Mouse (Mus musculus) stomach, postnatal 0 days (tissue): ENCODE measurements around the gene Adipor2. TPM values are rescaled to one million over a fixed set of nuclear protein-coding genes. Genes with fewer than 3 reads are reported as not detected.
A peak's percentile ranks its signal among the peaks of the same experiment; 100 is the strongest.
"Not testable (repeated sequence)": the region's sequence is repeated elsewhere in the genome, so short reads cannot be mapped to it uniquely, and the experiment has no call there.

Experiments
- ATAC-seq: fragments of 200-750 bp; cut with Nextera tagmentation; 2 replicates; pipeline ENCODE4 v1.8.0; 2017; ENCODE audit not compliant: low FRiP score, low TSS enrichment
- DNase-seq: peaks from one replicate; pipeline ENCODE4 v3.0.0-alpha.2; 2016; ENCODE audit warnings: low spot score
- H3K27ac ChIP-seq: fragments of 300-500 bp; sonication (generic); replicated peaks from 2 replicates; pipeline ENCODE4 v1.5.1; 2014; ENCODE audit warnings: mild to moderate bottlenecking, control low read depth
- H3K27me3 ChIP-seq: fragments of 300-500 bp; sonication (generic); 2 replicates; pipeline ENCODE4 v1.6.1; 2014; ENCODE audit warnings: low read length; ENCODE audit not compliant: control insufficient read depth, insufficient read depth
- H3K36me3 ChIP-seq: fragments of 300-500 bp; sonication (generic); 2 replicates; pipeline ENCODE4 v1.6.1; 2014; ENCODE audit warnings: low read length, mixed read lengths; ENCODE audit not compliant: control insufficient read depth, insufficient read depth
- H3K4me1 ChIP-seq: fragments of 300-500 bp; sonication (generic); replicated peaks from 2 replicates; pipeline ENCODE4 v1.6.1; 2014; ENCODE audit warnings: antibody characterized with exemption; ENCODE audit not compliant: control insufficient read depth, insufficient read depth
- H3K4me2 ChIP-seq: fragments of 300-500 bp; sonication (generic); replicated peaks from 2 replicates; pipeline ENCODE4 v1.6.1; 2014; ENCODE audit warnings: low read depth, mild to moderate bottlenecking, control low read depth, moderate library complexity
- H3K4me3 ChIP-seq: fragments of 300-500 bp; sonication (generic); 2 replicates; pipeline ENCODE4 v1.5.1; 2014; ENCODE audit warnings: low read depth, low read length, control low read depth
- H3K9ac ChIP-seq: fragments of 300-500 bp; sonication (generic); 2 replicates; pipeline ENCODE4 v1.6.1; 2014; ENCODE audit warnings: mild to moderate bottlenecking, low read length, control low read depth, mixed read lengths
- H3K9me3 ChIP-seq: fragments of 300-500 bp; sonication (generic); 2 replicates; pipeline ENCODE4 v1.6.1; 2016; ENCODE audit warnings: low read length; ENCODE audit not compliant: control insufficient read depth
- CTCF ChIP-seq: IDR thresholded peaks from 2 replicates; pipeline ENCODE4 v1.5.1; 2016; ENCODE audit warnings: antibody characterized with exemption, low read depth, mild to moderate bottlenecking, moderate library complexity
- EP300 ChIP-seq: optimal IDR thresholded peaks from 2 replicates; pipeline ENCODE3; 2016; ENCODE audit warnings: antibody characterized with exemption
- WGBS: fragments of 180-500 bp; shearing (Covaris S2); extraction: QIAGEN DNeasy Blood & Tissue Kit; methylation state at CpG from one replicate; pipeline ENCODE4 v1.1.7; 2014; 5-methylcytosine and 5-hydroxymethylcytosine counted together
- polyA plus RNA-seq: library from polyadenylated mRNA; unstranded; fragments of >200 nt; fragmentation: Nextera tagmentation; extraction: Ambion mirVana; gene quantifications from 2 replicates; pipeline ENCODE4 v1.2.1, GENCODE M21; 2015

The Adipor2 gene
- polyA plus RNA-seq, 1 experiment from 2014 or later: 90.5 TPM

DNA sequence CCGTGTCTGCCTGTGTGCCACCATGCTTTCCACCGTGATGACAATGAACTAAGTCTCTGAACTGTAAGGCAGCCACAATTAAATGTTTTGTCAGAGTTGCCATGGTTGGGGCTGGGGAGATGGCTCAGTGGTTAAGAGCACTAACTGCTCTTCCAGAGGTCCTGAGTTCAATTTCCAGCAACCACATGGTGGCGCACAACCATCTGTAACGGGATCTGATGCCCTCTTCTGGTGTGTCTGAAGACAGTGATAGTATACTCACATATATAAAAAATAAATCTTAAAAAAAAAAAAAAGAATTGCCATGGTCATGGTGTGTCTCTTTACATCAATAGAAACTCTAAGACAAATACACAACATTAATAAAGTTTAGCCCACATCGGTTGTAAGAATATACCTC, 42.5 kb downstream of the Adipor2 start:
- Histone ChIP-seq H3K27ac (no peak overlapping the region), H3K36me3 (no peaks in the 10 kb centered on the region), H3K9ac (no peak overlapping the region), H3K27me3 (no peaks in the 10 kb centered on the region), H3K9me3 (no peaks in the 10 kb centered on the region), H3K4me1 (no peaks in the 10 kb centered on the region), H3K4me2 (no peak overlapping the region), H3K4me3 (no peak overlapping the region)
- DNase-seq (no peak), ATAC-seq (no peak)
- TF ChIP-seq CTCF (peak; percentile 30; the same call in 1 of the 2 replicates), EP300 (no peak)
- WGBS: 76% methylated on average over 5 of the region's 5 CpGs

GRCm38 (mm10) chr6:119373000-119373705, 44.4 kb downstream of the Adipor2 start:
- Histone ChIP-seq H3K4me3 (no peak overlapping the region), H3K36me3 (no peaks in the 10 kb centered on the region), H3K9ac (no peak overlapping the region), H3K4me2 (no peak overlapping the region), H3K27me3 (no peaks in the 10 kb centered on the region), H3K4me1 (no peaks in the 10 kb centered on the region), H3K27ac (0 out of 2 replicates have a peak overlapping the region, but pooled peaks have one; percentile 35), H3K9me3 (no peaks in the 10 kb centered on the region)
- no peak for DNase-seq
- ATAC-seq: no peak
- TF ChIP-seq EP300 (no peak), CTCF (no peak)

DNA sequence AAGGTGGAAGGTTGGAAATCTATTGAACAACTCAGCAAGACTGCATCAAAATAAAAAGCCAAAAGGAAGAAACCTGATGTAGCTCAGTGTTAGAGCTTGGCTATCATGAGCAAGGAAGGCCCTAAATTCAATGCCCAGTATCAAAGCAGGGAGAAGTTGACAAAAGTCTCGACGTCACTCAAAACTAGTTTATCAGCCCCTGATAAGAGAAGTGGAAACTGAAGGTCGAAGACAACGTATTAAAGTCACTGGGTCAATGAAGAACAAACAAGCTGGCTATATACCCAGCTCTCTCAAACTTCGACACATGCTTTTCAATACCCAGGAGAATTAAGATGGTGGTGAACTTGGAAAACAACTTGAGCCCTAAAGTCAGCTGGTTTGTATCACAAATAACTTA, 45.3 kb downstream of the Adipor2 start:
- H3K4me3 ChIP-seq: no peak overlapping the region
- no peak for ATAC-seq
- H3K27ac ChIP-seq: no peak overlapping the region
- no peak overlapping the region for H3K9ac ChIP-seq
- no peak overlapping the region for H3K4me2 ChIP-seq
- TF ChIP-seq EP300: no peak
- TF ChIP-seq CTCF: no peak
- no peaks in the 10 kb centered on the region for H3K4me1 ChIP-seq
- H3K27me3 ChIP-seq: no peaks in the 10 kb centered on the region
- no peaks in the 10 kb centered on the region for H3K9me3 ChIP-seq
- H3K36me3 ChIP-seq: no peaks in the 10 kb centered on the region
- WGBS: 58% methylated on average over 5 of the region's 5 CpGs
- no peak for DNase-seq

- TF ChIP-seq EP300 (no peak), CTCF (peak; percentile 53)
- DNase-seq (no peak), ATAC-seq (no peak)
- Histone ChIP-seq H3K4me1 (no peaks in the 10 kb centered on the region), H3K36me3 (no peaks in the 10 kb centered on the region), H3K9me3 (no peaks in the 10 kb centered on the region), H3K4me2 (no peak overlapping the region), H3K27me3 (no peaks in the 10 kb centered on the region), H3K4me3 (no peak overlapping the region), H3K9ac (no peak overlapping the region), H3K27ac (no peak overlapping the region)
Measured at GRCm38 (mm10) chr6:119371624-119372023, 45.9 kb downstream of the Adipor2 start.

- TF ChIP-seq EP300 (no peak), CTCF (no peak)
- no peak overlapping the region for H3K27ac ChIP-seq
- H3K4me3 ChIP-seq: no peak overlapping the region
- H3K36me3 ChIP-seq: peaks cover 7% of the 10 kb centered on the region; the same call in 1 of the 2 replicates
- no peak overlapping the region for H3K9ac ChIP-seq
- 76% methylated on average over 2 of the region's 2 CpGs for WGBS
- DNase-seq (no peak), ATAC-seq (no peak)
- no peaks in the 10 kb centered on the region for H3K9me3 ChIP-seq
- H3K4me1 ChIP-seq: no peaks in the 10 kb centered on the region
- H3K27me3 ChIP-seq: no peaks in the 10 kb centered on the region
- H3K4me2 ChIP-seq: no peak overlapping the region
Measured at GRCm38 (mm10) chr6:119367382-119367781, 50.1 kb downstream of the Adipor2 start.

DNA sequence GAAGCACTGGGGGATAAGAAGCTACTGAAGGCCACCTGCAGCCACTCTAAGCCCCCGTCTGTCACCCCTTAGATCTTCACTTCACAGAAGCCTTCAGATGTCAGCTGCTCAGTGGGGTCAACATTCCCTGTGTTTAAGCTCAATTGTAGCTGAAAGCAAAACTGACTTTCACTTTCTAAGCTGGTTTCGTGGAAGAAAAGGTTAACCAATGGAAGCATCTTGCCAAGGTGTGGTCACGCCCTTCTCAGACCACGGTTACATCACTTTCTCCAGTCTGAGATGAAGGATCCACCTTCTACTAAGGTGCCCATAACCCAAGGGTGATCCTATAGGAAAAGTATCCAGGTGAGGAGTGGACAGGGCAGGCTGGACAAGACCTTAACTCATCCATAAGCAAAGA, 50.7 kb downstream of the Adipor2 start:
- not testable (repeated sequence) for H3K4me2 ChIP-seq, H3K36me3 ChIP-seq, H3K27me3 ChIP-seq, H3K9me3 ChIP-seq, H3K4me3 ChIP-seq, ATAC-seq, H3K4me1 ChIP-seq, DNase-seq, H3K27ac ChIP-seq, H3K9ac ChIP-seq
- WGBS: 69% methylated on average over 3 of the region's 4 CpGs
